Mouse (Mus musculus) right cerebral cortex, adult 18-20 months (tissue): ENCODE measurements around the gene Zfp266.
"Not testable (repeated sequence)": the region's sequence is repeated elsewhere in the genome, so short reads cannot be mapped to it uniquely, and the experiment has no call there.

Source experiments
- DNase-seq: peaks from one replicate; pipeline ENCODE4 v3.0.0; 2022; ENCODE audit warnings: mixed read lengths

Gene Zfp266

GRCm38 (mm10) chr9:20521306-20521957 lies at the start of gene Zfp266:
Gene Zfp266 (minus strand): TSS chr9:20521417.
- DNase-seq: peak; percentile 94

GRCm38 (mm10) chr9:20565326-20566030 lies 44.3 kb upstream of the Zfp266 start:
- DNase-seq: not testable (repeated sequence)

- DNase-seq: no peak
Observed at GRCm38 (mm10) chr9:20562177-20562576, 41.0 kb upstream of the Zfp266 start.

- DNase-seq: no peak
Observed at GRCm38 (mm10) chr9:20552698-20553097, 31.5 kb upstream of the Zfp266 start.

- DNase-seq: no peak
Observed at GRCm38 (mm10) chr9:20551781-20552275, 30.6 kb upstream of the Zfp266 start.

- no peak for DNase-seq
Observed at GRCm38 (mm10) chr9:20545151-20545550, 23.9 kb upstream of the Zfp266 start.

- peak; percentile 81 for DNase-seq
Observed at GRCm38 (mm10) chr9:20544070-20544821, 23.0 kb upstream of the Zfp266 start.

GRCm38 (mm10) chr9:20543496-20543895 lies 22.3 kb upstream of the Zfp266 start:
- DNase-seq: no peak

GRCm38 (mm10) chr9:20536598-20536997 lies 15.4 kb upstream of the Zfp266 start:
- no peak for DNase-seq

- peak; percentile 14 for DNase-seq
Observed at GRCm38 (mm10) chr9:20534326-20534926, 13.2 kb upstream of the Zfp266 start.

GRCm38 (mm10) chr9:20520531-20521210 lies 546 bp downstream of the Zfp266 start:
- no peak for DNase-seq

- no peak for DNase-seq
Observed at GRCm38 (mm10) chr9:20519949-20520348, 1.3 kb downstream of the Zfp266 start.

GRCm38 (mm10) chr9:20518708-20519107 lies 2.5 kb downstream of the Zfp266 start:
- DNase-seq: no peak

GRCm38 (mm10) chr9:20517727-20518126 lies 3.5 kb downstream of the Zfp266 start:
- DNase-seq: no peak

GRCm38 (mm10) chr9:20514016-20514415 lies 7.2 kb downstream of the Zfp266 start:
- no peak for DNase-seq

- DNase-seq: no peak
Observed at GRCm38 (mm10) chr9:20512714-20513113, 8.5 kb downstream of the Zfp266 start.

- no peak for DNase-seq
Observed at GRCm38 (mm10) chr9:20511645-20512044, 9.6 kb downstream of the Zfp266 start.

GRCm38 (mm10) chr9:20510346-20510745 lies 10.9 kb downstream of the Zfp266 start:
- DNase-seq: no peak

- DNase-seq: no peak
Observed at GRCm38 (mm10) chr9:20509676-20510075, 11.5 kb downstream of the Zfp266 start.

- no peak for DNase-seq
Observed at GRCm38 (mm10) chr9:20504801-20505200, 16.4 kb downstream of the Zfp266 start.

- peak; percentile 4 for DNase-seq
Observed at GRCm38 (mm10) chr9:20493281-20493680, 27.9 kb downstream of the Zfp266 start.

- DNase-seq: peak; percentile 92
Observed at GRCm38 (mm10) chr9:20492527-20493233, 28.5 kb downstream of the Zfp266 start, which contains the start of gene Zfp426. Gene Zfp426 (minus strand): TSS chr9:20492746.
